Mouse (Mus musculus) retina, adult 2 months (tissue): Measurements from ENCODE around the gene Mink1.

Source experiments
- DNase-seq: peaks from one replicate; pipeline ENCODE4 v3.0.0-alpha.2; 2012; ENCODE audit warnings: low read depth, low spot score

Gene Mink1

GRCm38 (mm10) chr11:70635601-70636000, 72.9 kb downstream of the Mink1 start:
- no peak for DNase-seq

GRCm38 (mm10) chr11:70637764-70638163, 75.1 kb downstream of the Mink1 start:
- no peak for DNase-seq

GRCm38 (mm10) chr11:70638293-70638692, 75.6 kb downstream of the Mink1 start:
- DNase-seq = no peak

- DNase-seq = no peak
These were observed 76.1 kb downstream of the Mink1 start, which contains the start of gene Gp1ba for GRCm38 (mm10) chr11:70638714-70639278. Gene Gp1ba (plus strand): TSS chr11:70639122.

GRCm38 (mm10) chr11:70639976-70640375, 77.3 kb downstream of the Mink1 start:
- no peak for DNase-seq

- no peak for DNase-seq
These were observed 78.6 kb downstream of the Mink1 start for GRCm38 (mm10) chr11:70641241-70641640.

GRCm38 (mm10) chr11:70643051-70643450, 80.4 kb downstream of the Mink1 start:
- no peak for DNase-seq

GRCm38 (mm10) chr11:70644564-70645103, 82.0 kb downstream of the Mink1 start:
- no peak for DNase-seq

GRCm38 (mm10) chr11:70645461-70646258, 83.0 kb downstream of the Mink1 start:
- no peak for DNase-seq

- no peak for DNase-seq
These were observed 83.5 kb downstream of the Mink1 start for GRCm38 (mm10) chr11:70646259-70646555.

- peak; percentile 99 for DNase-seq
These were observed 84.3 kb downstream of the Mink1 start, which contains the start of the genes Rnf167 and Slc25a11 for GRCm38 (mm10) chr11:70646691-70647650. Gene Rnf167 (plus strand): TSS chr11:70647235. Gene Slc25a11 (minus strand): TSS chr11:70647479.

GRCm38 (mm10) chr11:70647716-70648420, 85.2 kb downstream of the Mink1 start:
- no peak for DNase-seq

GRCm38 (mm10) chr11:70648512-70648911, 85.8 kb downstream of the Mink1 start:
- no peak for DNase-seq

GRCm38 (mm10) chr11:70649185-70649734, 86.6 kb downstream of the Mink1 start:
- DNase-seq = no peak

GRCm38 (mm10) chr11:70650322-70651175, 87.9 kb downstream of the Mink1 start:
- DNase-seq = no peak

GRCm38 (mm10) chr11:70651391-70651790, 88.7 kb downstream of the Mink1 start:
- no peak for DNase-seq

- DNase-seq = no peak
These were observed 89.6 kb downstream of the Mink1 start for GRCm38 (mm10) chr11:70652029-70652883.

GRCm38 (mm10) chr11:70652884-70653344, 90.2 kb downstream of the Mink1 start:
- DNase-seq = no peak
